Mouse (Mus musculus) lung, postnatal 0 days (tissue): ENCODE results near the gene B230217C12Rik.

Experiments
- CTCF ChIP-seq: IDR thresholded peaks from 2 replicates; pipeline ENCODE4 v1.5.1; 2016; ENCODE audit warnings: antibody characterized with exemption, mild to moderate bottlenecking
- EP300 ChIP-seq: IDR thresholded peaks from 2 replicates; pipeline ENCODE4 v1.6.1; 2016; ENCODE audit warnings: antibody characterized with exemption, mild to moderate bottlenecking, control low read depth

- no peak for TF ChIP-seq CTCF
- TF ChIP-seq EP300, result no peak
Measured at GRCm38 (mm10) chr11:97885296-97885915, 44.8 kb downstream of the B230217C12Rik start.
